Mouse (Mus musculus) hindbrain, embryonic 16.5 days (tissue): ENCODE results near the gene H2afb3. TPM values are rescaled to one million over a fixed set of nuclear protein-coding genes. Genes with fewer than 3 reads are reported as not detected.
"Not testable (repeated sequence)": the region's sequence is repeated elsewhere in the genome, so short reads cannot be mapped to it uniquely, and the experiment has no call there.

Source experiments
- ATAC-seq: fragments of 200-750 bp; cut with Nextera tagmentation; 2 replicates; pipeline ENCODE4 v1.8.0; 2017; ENCODE audit warnings: moderate TSS enrichment, moderate library complexity
- H3K27ac ChIP-seq: fragments of 300-500 bp; sonication (generic); 2 replicates; pipeline ENCODE4 v1.5.1; 2014; ENCODE audit warnings: low read depth, mild to moderate bottlenecking, control low read depth, low read length, moderate library complexity
- H3K27me3 ChIP-seq: fragments of 300-500 bp; sonication (generic); replicated peaks from 2 replicates; pipeline ENCODE4 v1.6.1; 2014; ENCODE audit warnings: low read length; ENCODE audit not compliant: control insufficient read depth, insufficient read depth
- H3K36me3 ChIP-seq: fragments of 300-500 bp; sonication (generic); 2 replicates; pipeline ENCODE4 v1.6.1; 2014; ENCODE audit warnings: mild to moderate bottlenecking, low read length, moderate library complexity, mixed read lengths; ENCODE audit not compliant: control insufficient read depth, insufficient read depth
- H3K4me1 ChIP-seq: fragments of 300-500 bp; sonication (generic); 2 replicates; pipeline ENCODE4 v1.6.1; 2014; ENCODE audit warnings: low read depth, low read length; ENCODE audit not compliant: control insufficient read depth, insufficient read depth
- H3K4me2 ChIP-seq: fragments of 300-500 bp; sonication (generic); 2 replicates; pipeline ENCODE4 v1.6.1; 2014; ENCODE audit warnings: mild to moderate bottlenecking, low read length, control low read depth, moderate library complexity
- H3K4me3 ChIP-seq: fragments of 300-500 bp; sonication (generic); 2 replicates; pipeline ENCODE4 v1.5.1; 2014; ENCODE audit warnings: mild to moderate bottlenecking, low read length, control low read depth, moderate library complexity
- H3K9ac ChIP-seq: fragments of 300-500 bp; sonication (generic); 2 replicates; pipeline ENCODE4 v1.6.1; 2014; ENCODE audit warnings: low read depth, mild to moderate bottlenecking, control low read depth, low read length, moderate library complexity
- H3K9me3 ChIP-seq: fragments of 300-500 bp; sonication (generic); 2 replicates; pipeline ENCODE4 v1.6.1; 2014; ENCODE audit warnings: mild to moderate bottlenecking, low read length, moderate library complexity; ENCODE audit not compliant: control insufficient read depth
- WGBS: fragments of 180-500 bp; shearing (Covaris S2); extraction: QIAGEN DNeasy Blood & Tissue Kit; methylation state at CpG from one replicate; pipeline ENCODE4 v1.1.7; 2014; 5-methylcytosine and 5-hydroxymethylcytosine counted together
- polyA plus RNA-seq: library from polyadenylated mRNA; unstranded; fragments of >200 nt; fragmentation: Nextera tagmentation; extraction: Ambion mirVana; gene quantifications from 2 replicates; pipeline ENCODE4 v1.2.1, GENCODE M21; 2015

H2afb3 gene
- polyA plus RNA-seq: not detected in 2 replicates

- H3K9ac ChIP-seq, H3K27me3 ChIP-seq, H3K36me3 ChIP-seq, ATAC-seq, H3K9me3 ChIP-seq, H3K4me3 ChIP-seq, H3K4me2 ChIP-seq, H3K4me1 ChIP-seq, H3K27ac ChIP-seq: not testable (repeated sequence)
- 80% methylated on average over 8 of the region's 10 CpGs for WGBS
Measured at GRCm38 (mm10) chrX:120312995-120313394, at the start of gene H2afb3. TSS of gene H2afb3 (minus strand) at chrX:120313095.

DNA sequence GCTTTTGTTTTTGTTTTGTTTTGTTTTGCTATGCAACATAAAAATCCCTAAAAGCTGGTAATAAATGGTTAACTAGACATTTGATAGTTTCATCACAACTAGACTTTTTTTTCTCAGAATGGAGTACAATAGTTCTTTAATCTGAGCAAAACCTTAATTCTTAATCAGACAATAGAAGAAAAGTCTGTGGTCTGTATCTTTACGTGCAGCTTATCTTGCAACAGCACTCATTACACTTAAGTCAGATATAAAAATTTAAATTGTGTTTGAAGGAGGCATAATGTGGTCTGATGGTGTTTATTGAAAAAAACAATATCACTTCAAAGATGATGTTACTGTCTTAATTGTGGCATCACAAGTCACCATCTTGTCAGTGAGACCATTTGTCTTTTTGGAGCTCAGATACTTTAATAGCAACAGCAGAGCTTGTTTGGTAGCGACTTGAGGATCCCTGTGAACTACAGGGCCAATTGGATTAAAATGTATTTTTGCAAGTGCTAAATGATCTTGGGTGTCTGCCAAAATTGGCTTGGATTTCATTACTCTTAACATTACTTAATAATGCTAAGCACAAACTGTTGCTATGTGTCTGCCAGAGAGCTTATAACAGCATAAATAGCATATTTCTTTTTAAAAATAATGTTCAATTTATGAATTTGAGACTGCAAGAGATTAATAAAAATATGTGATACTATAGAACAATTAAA, 11.3 kb downstream of the H2afb3 start:
- Histone ChIP-seq H3K4me1 (no peaks in the 10 kb centered on the region), H3K4me3 (no peak overlapping the region), H3K9ac (no peak overlapping the region), H3K27ac (no peak overlapping the region), H3K27me3 (no peaks in the 10 kb centered on the region), H3K9me3 (no peaks in the 10 kb centered on the region), H3K4me2 (no peak overlapping the region), H3K36me3 (no peaks in the 10 kb centered on the region)
- ATAC-seq: no peak
- WGBS: 64% methylated on average over 2 of the region's 2 CpGs

- peak overlapping the region; percentile 85 for H3K4me2 ChIP-seq
- H3K9me3 ChIP-seq: no peaks in the 10 kb centered on the region
- no peaks in the 10 kb centered on the region for H3K36me3 ChIP-seq
- H3K27ac ChIP-seq: peak overlapping the region; percentile 83
- peak overlapping the region; percentile 64 for H3K9ac ChIP-seq
- peak; percentile 81 for ATAC-seq
- WGBS: 11% methylated on average over 30 of the region's 46 CpGs
- peak overlapping the region; percentile 56 for H3K4me3 ChIP-seq
- H3K27me3 ChIP-seq: no peaks in the 10 kb centered on the region
- no peaks in the 10 kb centered on the region for H3K4me1 ChIP-seq
Measured at GRCm38 (mm10) chrX:120292832-120293750, 19.8 kb downstream of the H2afb3 start.

- ATAC-seq: 0 out of 2 replicates have a peak, but pooled peaks have one; percentile 26
Measured at GRCm38 (mm10) chrX:120291696-120292095, 21.2 kb downstream of the H2afb3 start.

DNA sequence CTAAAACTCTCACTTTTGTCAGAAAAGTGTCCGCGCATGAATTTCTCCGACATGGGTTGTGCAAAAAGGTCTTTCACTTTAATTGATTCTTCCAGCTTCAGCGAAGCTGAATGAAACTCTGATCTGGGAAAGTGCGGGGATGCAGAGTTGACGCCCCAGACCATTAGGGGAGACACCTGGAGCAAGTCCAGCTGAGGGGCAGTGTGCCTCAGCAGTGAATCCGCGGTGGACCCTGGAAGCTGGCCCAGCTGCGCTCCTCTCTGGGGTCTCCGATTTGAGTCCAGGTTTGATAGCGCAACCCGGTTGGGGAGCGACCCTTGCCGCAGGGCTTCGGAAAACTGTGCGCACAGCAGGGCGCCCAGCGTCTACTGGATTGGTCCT, 22.0 kb downstream of the H2afb3 start:
- Histone ChIP-seq H3K9ac (peak overlapping the region; percentile 63), H3K27ac (no peak overlapping the region), H3K27me3 (no peaks in the 10 kb centered on the region), H3K9me3 (no peaks in the 10 kb centered on the region), H3K4me3 (peak overlapping the region; percentile 56), H3K4me1 (no peaks in the 10 kb centered on the region), H3K36me3 (no peaks in the 10 kb centered on the region), H3K4me2 (peak overlapping the region; percentile 85)
- 10% methylated on average over 18 of the region's 18 CpGs for WGBS
- no peak for ATAC-seq

More at GRCm38 (mm10) chrX:120291696-120292095, 21.2 kb downstream of the H2afb3 start:
- Histone ChIP-seq H3K36me3 (no peaks in the 10 kb centered on the region), H3K4me1 (no peaks in the 10 kb centered on the region), H3K9ac (no peak overlapping the region; the same call in 1 of the 2 replicates), H3K27ac (no peak overlapping the region), H3K9me3 (no peaks in the 10 kb centered on the region), H3K27me3 (no peaks in the 10 kb centered on the region), H3K4me3 (peak overlapping the region; percentile 56), H3K4me2 (peak overlapping the region; percentile 85)
- WGBS: 11% methylated on average over 13 of the region's 13 CpGs

GRCm38 (mm10) chrX:120290011-120290899, 22.6 kb downstream of the H2afb3 start, which contains the start of gene Pcdh11x:
TSS of gene Pcdh11x (plus strand) at chrX:120290259.
- WGBS: 5% methylated on average over 31 of the region's 40 CpGs
- Histone ChIP-seq H3K27me3 (no peaks in the 10 kb centered on the region), H3K27ac (peak within 1 kb of the TSS; percentile 67), H3K9me3 (no peaks in the 10 kb centered on the region), H3K9ac (peak within 1 kb of the TSS; percentile 63), H3K36me3 (no peaks in the 10 kb centered on the region), H3K4me1 (no peaks in the 10 kb centered on the region), H3K4me3 (peak within 1 kb of the TSS; percentile 56), H3K4me2 (peak within 1 kb of the TSS; percentile 85)
- peak; percentile 88 for ATAC-seq

DNA sequence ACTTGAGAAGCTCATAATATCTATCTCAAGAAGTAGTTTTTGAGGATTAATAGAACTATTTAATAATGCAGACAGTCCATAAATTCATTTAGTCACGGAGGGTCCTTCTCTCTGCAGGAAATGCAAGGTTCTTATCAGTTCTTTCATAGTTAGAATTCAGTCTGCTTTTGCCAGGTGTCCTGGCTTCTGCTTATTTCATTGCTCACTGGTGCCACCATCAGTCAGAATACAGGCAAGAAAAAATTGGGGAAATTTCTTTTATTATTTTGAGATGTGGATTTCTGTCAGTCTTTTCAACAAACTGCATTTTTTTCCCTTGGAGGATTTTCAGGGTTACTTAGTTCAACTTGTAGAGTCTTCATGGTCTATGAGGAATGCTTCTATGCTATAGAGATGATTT, 25.4 kb downstream of the H2afb3 start:
- 4% methylated on average over 1 of the region's 1 CpGs for WGBS
- ATAC-seq: no peak
- H3K4me2 ChIP-seq: no peak overlapping the region

GRCm38 (mm10) chrX:120285522-120285921, 27.4 kb downstream of the H2afb3 start:
- Histone ChIP-seq H3K4me1 (no peaks in the 10 kb centered on the region), H3K27me3 (no peaks in the 10 kb centered on the region), H3K4me3 (no peak overlapping the region), H3K36me3 (no peaks in the 10 kb centered on the region), H3K9me3 (no peaks in the 10 kb centered on the region), H3K4me2 (no peak overlapping the region), H3K27ac (no peak overlapping the region), H3K9ac (no peak overlapping the region)
- no peak for ATAC-seq

More for the DNA sequence above, 25.4 kb downstream of the H2afb3 start:
- H3K4me1 ChIP-seq: no peaks in the 10 kb centered on the region
- H3K9me3 ChIP-seq: no peaks in the 10 kb centered on the region
- no peaks in the 10 kb centered on the region for H3K36me3 ChIP-seq
- H3K27me3 ChIP-seq: no peaks in the 10 kb centered on the region
- no peak overlapping the region for H3K4me3 ChIP-seq
- no peak overlapping the region for H3K27ac ChIP-seq
- no peak overlapping the region for H3K9ac ChIP-seq
